Mouse (Mus musculus) hindbrain, embryonic 13.5 days (tissue): ENCODE data around the gene Snd1. TPM values are rescaled to one million over a fixed set of nuclear protein-coding genes. Genes with fewer than 3 reads are reported as not detected.

Experiments
- ATAC-seq: fragments of 200-750 bp; cut with Nextera tagmentation; 2 replicates; pipeline ENCODE4 v1.8.0; 2017; ENCODE audit warnings: moderate TSS enrichment; ENCODE audit not compliant: low FRiP score
- H3K27ac ChIP-seq: fragments of 300-500 bp; sonication (generic); 2 replicates; pipeline ENCODE4 v1.5.1; 2015; ENCODE audit warnings: inconsistent platforms, mild to moderate bottlenecking, moderate library complexity
- H3K27me3 ChIP-seq: fragments of 300-500 bp; sonication (generic); 2 replicates; pipeline ENCODE4 v1.6.1; 2015; ENCODE audit warnings: mild to moderate bottlenecking, inconsistent platforms
- H3K36me3 ChIP-seq: fragments of 300-500 bp; sonication (generic); 2 replicates; pipeline ENCODE4 v1.6.1; 2015; ENCODE audit warnings: mild to moderate bottlenecking, inconsistent platforms
- H3K4me1 ChIP-seq: fragments of 300-500 bp; sonication (generic); replicated peaks from 2 replicates; pipeline ENCODE4 v1.6.1; 2015; ENCODE audit warnings: inconsistent platforms
- H3K4me2 ChIP-seq: fragments of 300-500 bp; sonication (generic); 2 replicates; pipeline ENCODE4 v1.6.1; 2015; ENCODE audit warnings: inconsistent platforms, mild to moderate bottlenecking, moderate library complexity
- H3K4me3 ChIP-seq: fragments of 300-500 bp; sonication (generic); 2 replicates; pipeline ENCODE4 v1.5.1; 2015; ENCODE audit warnings: mild to moderate bottlenecking, inconsistent platforms
- H3K9ac ChIP-seq: fragments of 300-500 bp; sonication (generic); 2 replicates; pipeline ENCODE4 v1.6.1; 2015; ENCODE audit warnings: mild to moderate bottlenecking, inconsistent platforms
- H3K9me3 ChIP-seq: fragments of 300-500 bp; sonication (generic); 2 replicates; pipeline ENCODE4 v1.6.1; 2016; ENCODE audit warnings: inconsistent platforms
- WGBS: fragments of 180-500 bp; shearing (Covaris S2); methylation state at CpG from one replicate; pipeline ENCODE4 v1.1.7; 2015; 5-methylcytosine and 5-hydroxymethylcytosine counted together
- polyA plus RNA-seq: library from polyadenylated mRNA; unstranded; fragments of >200 nt; fragmentation: Nextera tagmentation; extraction: Ambion mirVana; gene quantifications from 2 replicates; pipeline ENCODE4 v1.2.1, GENCODE M21; 2015

Gene Snd1
- polyA plus RNA-seq, 1 experiment from 2014 or later: 81.2 TPM

DNA sequence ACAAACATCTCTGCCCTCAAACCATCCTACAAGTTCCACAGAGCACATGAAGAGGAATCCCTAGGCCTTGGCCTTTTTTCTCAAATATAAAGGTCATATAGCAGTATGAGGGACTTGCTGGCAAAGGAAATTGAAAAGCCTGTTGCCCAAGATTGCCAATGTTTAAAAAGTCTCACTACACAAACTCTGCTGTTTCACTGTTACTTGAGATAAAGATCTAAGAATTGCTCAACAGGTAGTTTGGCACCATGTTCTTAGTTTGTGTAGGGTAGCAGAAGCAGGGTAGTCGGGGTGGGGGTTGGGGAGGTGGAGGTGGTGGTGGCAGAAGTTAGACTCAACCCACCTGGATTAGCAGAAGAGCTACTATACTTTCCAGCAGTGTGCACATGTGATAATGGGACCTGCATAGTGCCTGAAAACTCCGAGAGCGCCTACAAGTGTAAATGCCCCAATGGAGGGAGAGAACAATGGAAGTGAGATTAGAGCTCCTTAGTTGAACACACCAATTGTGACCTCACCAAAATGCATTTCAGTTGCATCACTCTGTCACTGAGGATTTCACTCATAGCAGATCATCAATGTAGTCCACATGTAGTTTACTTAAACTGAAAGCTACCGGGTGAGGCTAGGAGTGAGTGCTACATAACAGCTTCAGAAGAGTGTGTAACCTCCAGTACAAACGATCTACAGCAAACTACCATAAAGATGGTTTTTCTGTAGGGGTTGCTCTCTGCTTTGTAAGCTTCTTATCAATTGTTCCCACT lies 259.1 kb downstream of the Snd1 start:
- 85% methylated on average over 5 of the region's 5 CpGs for WGBS

DNA sequence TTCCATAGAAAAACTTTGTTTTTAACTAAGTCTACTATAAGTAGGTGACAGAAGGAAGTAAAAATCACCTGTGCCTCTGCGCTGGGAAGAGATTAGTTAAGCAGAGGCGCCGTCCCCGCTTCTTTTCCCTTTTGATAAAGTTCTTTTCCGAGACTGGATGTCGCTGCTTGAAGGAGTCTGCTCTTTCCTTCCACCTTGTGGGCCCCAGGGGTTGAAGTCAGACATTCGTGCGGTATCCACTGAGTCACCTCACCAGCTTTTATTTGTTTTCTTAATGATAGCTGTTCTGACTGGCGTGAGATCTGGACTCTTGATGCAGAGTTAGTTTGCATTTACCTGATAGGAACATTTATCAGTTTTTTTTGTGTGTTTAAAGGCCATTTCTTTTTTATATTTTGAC lies 260.2 kb downstream of the Snd1 start:
- H3K27me3 ChIP-seq: no peaks in the 10 kb centered on the region
- H3K9ac ChIP-seq: no peak overlapping the region
- no peak overlapping the region for H3K4me3 ChIP-seq
- no peaks in the 10 kb centered on the region for H3K9me3 ChIP-seq
- H3K27ac ChIP-seq: no peak overlapping the region
- no peaks in the 10 kb centered on the region for H3K36me3 ChIP-seq
- no peak for ATAC-seq
- peaks cover under 1% of the 10 kb centered on the region; the same call in 1 of the 2 replicates for H3K4me1 ChIP-seq
- no peak overlapping the region for H3K4me2 ChIP-seq
- 81% methylated on average over 9 of the region's 9 CpGs for WGBS

More for the DNA sequence above, 259.1 kb downstream of the Snd1 start:
- H3K36me3 ChIP-seq: no peaks in the 10 kb centered on the region
- H3K9me3 ChIP-seq: no peaks in the 10 kb centered on the region
- no peak for ATAC-seq
- no peak overlapping the region for H3K27ac ChIP-seq
- no peaks in the 10 kb centered on the region for H3K27me3 ChIP-seq
- peaks cover 11% of the 10 kb centered on the region for H3K4me1 ChIP-seq
- no peak overlapping the region for H3K4me3 ChIP-seq
- no peak overlapping the region for H3K4me2 ChIP-seq
- H3K9ac ChIP-seq: no peak overlapping the region

DNA sequence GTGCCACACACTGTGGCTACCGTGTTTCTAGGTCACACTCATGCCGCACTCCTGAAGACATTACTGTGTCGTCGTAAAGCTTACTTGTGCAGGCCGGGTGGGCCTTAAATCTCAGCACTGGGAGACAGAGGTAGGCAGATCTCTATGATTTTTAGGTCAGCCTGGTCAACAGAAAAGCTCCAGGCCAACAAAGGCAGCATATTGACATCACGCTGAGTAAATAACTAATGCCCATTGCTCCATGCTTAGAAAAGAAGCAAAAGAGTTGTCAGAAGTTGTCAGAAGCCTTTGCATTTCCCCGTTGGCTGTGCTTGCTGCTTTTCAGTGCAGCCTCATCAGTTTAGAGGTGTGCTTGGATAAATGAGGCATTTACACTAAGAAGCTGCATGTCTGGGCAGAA lies 261.7 kb downstream of the Snd1 start:
- WGBS: 69% methylated on average over 7 of the region's 7 CpGs
- H3K4me1 ChIP-seq: no peaks in the 10 kb centered on the region
- H3K36me3 ChIP-seq: no peaks in the 10 kb centered on the region
- H3K4me2 ChIP-seq: no peak overlapping the region
- H3K27ac ChIP-seq: no peak overlapping the region
- no peak for ATAC-seq
- H3K27me3 ChIP-seq: no peaks in the 10 kb centered on the region
- no peak overlapping the region for H3K4me3 ChIP-seq
- no peak overlapping the region for H3K9ac ChIP-seq
- H3K9me3 ChIP-seq: no peaks in the 10 kb centered on the region

DNA sequence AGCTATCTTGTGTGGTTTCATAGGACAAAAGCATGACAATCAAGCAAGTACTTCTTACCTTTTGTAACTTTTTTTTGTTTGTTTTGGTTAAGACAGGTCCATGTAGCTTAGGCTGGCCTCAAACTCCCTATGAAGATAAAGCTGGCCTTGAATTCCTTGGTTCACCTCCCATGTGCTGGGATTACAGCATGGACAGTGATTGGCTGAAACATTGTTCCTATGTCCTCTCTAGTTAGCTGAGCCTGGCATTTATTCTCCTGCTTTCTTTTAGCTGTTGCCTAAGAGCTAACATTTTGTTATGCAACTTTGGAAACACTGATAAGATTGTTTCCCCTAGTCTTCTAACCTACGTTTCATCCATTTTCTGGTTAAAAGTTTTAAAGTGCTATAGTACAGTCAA lies 262.7 kb downstream of the Snd1 start:
- WGBS: 94% methylated on average over 1 of the region's 1 CpGs
- Histone ChIP-seq H3K9ac (no peak overlapping the region), H3K27ac (no peak overlapping the region), H3K4me2 (no peak overlapping the region), H3K4me1 (no peaks in the 10 kb centered on the region), H3K4me3 (no peak overlapping the region), H3K36me3 (no peaks in the 10 kb centered on the region), H3K27me3 (no peaks in the 10 kb centered on the region), H3K9me3 (no peaks in the 10 kb centered on the region)
- ATAC-seq: no peak

DNA sequence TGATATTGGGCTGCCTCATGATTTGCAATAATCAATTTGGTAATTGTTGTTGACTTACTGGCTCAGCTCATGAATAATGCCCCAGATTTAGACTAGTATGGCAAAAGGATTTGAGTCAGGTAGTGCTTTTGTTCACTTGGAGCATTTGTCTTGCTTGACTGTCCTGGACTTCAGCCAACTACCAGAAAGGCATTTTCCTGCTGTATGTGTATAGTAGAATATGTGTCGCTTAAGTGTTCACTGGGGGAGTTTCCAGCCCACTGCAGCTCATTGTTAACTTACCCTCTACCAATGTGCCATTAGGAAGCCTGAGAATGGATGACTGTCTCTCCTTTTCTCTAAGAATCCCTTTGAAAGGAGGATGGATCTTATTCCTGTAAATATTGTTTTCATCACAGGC lies 268.6 kb downstream of the Snd1 start:
- Histone ChIP-seq H3K4me3 (no peak overlapping the region), H3K27me3 (no peaks in the 10 kb centered on the region), H3K4me1 (peaks cover 30% of the 10 kb centered on the region), H3K9me3 (no peaks in the 10 kb centered on the region), H3K27ac (peak overlapping the region; percentile 40; the same call in 1 of the 2 replicates), H3K9ac (no peak overlapping the region), H3K4me2 (no peak overlapping the region), H3K36me3 (no peaks in the 10 kb centered on the region)
- 0 out of 2 replicates have a peak, but pooled peaks have one; percentile 46 for ATAC-seq
- WGBS: 27% methylated on average over 1 of the region's 1 CpGs

DNA sequence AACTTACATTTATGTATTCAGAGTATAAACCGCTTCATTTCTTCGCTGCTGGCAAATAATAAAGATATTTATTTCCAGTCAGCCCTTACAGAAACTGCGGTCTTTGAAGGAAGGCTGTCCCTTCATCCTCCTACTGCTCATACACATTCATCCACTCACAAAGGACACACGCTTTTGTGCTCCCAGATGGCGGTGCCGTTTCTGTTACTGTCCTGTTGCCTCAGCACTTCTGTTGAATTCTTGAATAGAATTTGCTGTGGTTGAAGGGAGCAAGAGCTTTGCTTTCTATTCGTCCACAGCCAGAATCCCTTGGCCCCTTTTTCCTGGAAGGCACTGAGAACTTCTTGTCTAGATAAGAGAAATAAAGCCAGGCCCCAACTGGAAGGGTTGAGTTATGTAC lies 270.9 kb downstream of the Snd1 start:
- H3K9me3 ChIP-seq: no peaks in the 10 kb centered on the region
- WGBS: 68% methylated on average over 7 of the region's 7 CpGs
- no peak overlapping the region for H3K27ac ChIP-seq
- H3K4me3 ChIP-seq: no peak overlapping the region
- no peak overlapping the region for H3K4me2 ChIP-seq
- no peaks in the 10 kb centered on the region for H3K27me3 ChIP-seq
- H3K9ac ChIP-seq: no peak overlapping the region
- no peaks in the 10 kb centered on the region for H3K36me3 ChIP-seq
- ATAC-seq: no peak
- H3K4me1 ChIP-seq: peaks cover 44% of the 10 kb centered on the region

DNA sequence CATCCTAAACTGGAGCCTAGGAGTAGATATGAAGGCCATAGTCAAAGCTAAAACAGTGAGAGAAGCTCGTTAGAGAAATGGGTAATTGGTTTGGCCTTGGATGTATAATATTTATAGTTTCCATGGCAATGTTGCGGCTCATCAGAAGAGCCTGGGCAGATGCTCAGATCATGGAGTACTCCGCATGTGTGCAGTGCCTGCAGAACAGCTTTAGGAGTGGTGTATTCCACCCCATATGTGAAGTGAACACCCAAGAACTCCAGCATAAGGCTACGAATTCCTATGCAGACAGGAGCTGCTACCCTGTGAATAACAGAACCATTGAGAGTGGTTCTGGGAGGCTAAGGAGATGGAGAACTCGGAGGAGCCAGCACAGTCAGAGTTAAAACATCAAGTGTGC lies 272.1 kb downstream of the Snd1 start:
- H3K36me3 ChIP-seq: no peaks in the 10 kb centered on the region
- no peak overlapping the region for H3K27ac ChIP-seq
- no peak overlapping the region for H3K4me3 ChIP-seq
- no peaks in the 10 kb centered on the region for H3K27me3 ChIP-seq
- H3K9ac ChIP-seq: no peak overlapping the region
- WGBS: 91% methylated on average over 5 of the region's 5 CpGs
- H3K9me3 ChIP-seq: no peaks in the 10 kb centered on the region
- no peak for ATAC-seq
- no peak overlapping the region for H3K4me2 ChIP-seq
- peaks cover 44% of the 10 kb centered on the region for H3K4me1 ChIP-seq

DNA sequence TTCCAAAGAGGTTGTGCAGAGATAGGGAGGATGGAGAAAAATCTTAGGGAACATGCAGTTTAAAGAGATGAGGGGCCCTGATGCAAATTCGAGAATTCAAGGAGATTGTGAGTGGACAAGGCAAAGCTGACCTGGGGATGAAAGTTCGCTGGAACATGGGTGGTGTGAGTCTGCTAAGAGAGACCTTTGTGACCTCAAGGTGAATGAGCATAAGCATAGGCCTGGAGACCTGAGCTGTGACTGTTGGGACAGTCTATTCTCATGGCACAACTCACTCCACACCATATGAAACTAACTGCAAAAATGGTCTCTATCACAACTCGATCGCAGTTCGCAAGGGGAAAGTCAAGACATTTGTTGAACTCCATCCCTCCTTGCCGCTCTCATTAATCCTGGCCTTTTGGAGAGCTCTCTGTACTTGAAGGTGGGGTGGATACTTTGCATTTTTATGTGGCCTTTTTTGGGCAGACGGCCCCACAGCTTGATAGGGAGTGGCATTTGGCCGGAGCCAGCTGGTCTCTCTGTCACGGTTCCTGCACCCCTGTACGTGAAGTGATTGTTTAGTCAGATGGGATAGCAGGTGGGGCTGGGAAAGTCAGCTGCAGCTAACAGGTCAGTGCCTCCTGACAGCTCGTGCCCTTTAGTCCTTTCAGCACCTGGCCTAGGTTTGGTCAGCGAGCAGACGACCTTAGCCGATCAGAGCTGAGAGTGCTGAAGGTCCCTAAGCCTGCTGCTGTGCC lies 273.2 kb downstream of the Snd1 start:
- ATAC-seq: no peak
- H3K4me3 ChIP-seq: no peak overlapping the region
- H3K27me3 ChIP-seq: no peaks in the 10 kb centered on the region
- peak overlapping the region; percentile 60 for H3K27ac ChIP-seq
- H3K9ac ChIP-seq: no peak overlapping the region
- WGBS: 59% methylated on average over 14 of the region's 14 CpGs
- H3K9me3 ChIP-seq: no peaks in the 10 kb centered on the region
- no peak overlapping the region for H3K4me2 ChIP-seq
- peaks cover 44% of the 10 kb centered on the region for H3K4me1 ChIP-seq
- no peaks in the 10 kb centered on the region for H3K36me3 ChIP-seq

DNA sequence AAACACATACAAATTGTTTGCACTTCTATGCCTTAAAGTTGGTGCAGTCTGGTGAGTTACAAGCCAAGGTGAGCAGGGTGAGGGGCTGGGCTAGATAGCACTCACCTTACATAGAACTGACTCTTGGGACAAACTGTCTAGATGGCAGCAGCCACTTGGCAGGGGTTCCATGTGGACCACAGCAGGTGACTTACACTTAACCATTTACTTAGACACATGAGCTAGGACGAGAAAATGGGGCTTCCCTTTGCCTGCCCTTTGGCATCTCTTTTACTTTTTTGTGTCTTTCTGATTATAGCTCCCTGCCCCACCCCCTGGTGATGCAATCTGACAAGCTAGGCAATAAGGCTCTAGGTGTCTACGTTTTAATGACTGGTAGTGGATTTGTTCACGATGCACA lies 274.3 kb downstream of the Snd1 start:
- 0 out of 2 replicates have a peak overlapping the region, but pooled peaks have one; percentile 5 for H3K27ac ChIP-seq
- WGBS: 75% methylated on average over 3 of the region's 3 CpGs
- ATAC-seq: no peak

DNA sequence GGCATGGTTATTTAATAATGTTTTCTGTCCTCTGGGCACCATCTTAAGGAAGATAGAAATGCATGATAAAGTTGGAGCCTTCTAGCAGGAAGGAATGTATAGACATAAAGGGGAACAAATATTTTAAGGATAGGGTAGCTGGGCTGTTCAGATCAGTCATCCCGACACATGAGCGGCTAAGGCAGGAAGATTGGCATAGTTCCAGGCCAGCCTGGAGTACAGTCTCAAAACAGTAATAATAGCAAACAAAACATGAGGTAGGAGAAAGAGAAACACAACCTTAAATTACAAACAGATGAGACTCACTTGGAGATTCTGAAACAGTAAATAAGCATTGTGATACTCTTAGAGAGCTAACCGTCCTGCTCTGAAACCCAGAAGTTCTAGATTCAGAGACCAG lies 276.2 kb downstream of the Snd1 start:
- no peak overlapping the region for H3K9ac ChIP-seq
- H3K4me1 ChIP-seq: peaks cover 47% of the 10 kb centered on the region
- no peaks in the 10 kb centered on the region for H3K9me3 ChIP-seq
- H3K4me3 ChIP-seq: no peak overlapping the region
- H3K27me3 ChIP-seq: no peaks in the 10 kb centered on the region
- WGBS: 80% methylated on average over 3 of the region's 3 CpGs
- H3K4me2 ChIP-seq: no peak overlapping the region
- H3K36me3 ChIP-seq: no peaks in the 10 kb centered on the region
- no peak for ATAC-seq
- no peak overlapping the region for H3K27ac ChIP-seq

More for the DNA sequence above, 274.3 kb downstream of the Snd1 start:
- no peaks in the 10 kb centered on the region for H3K9me3 ChIP-seq
- H3K4me3 ChIP-seq: no peak overlapping the region
- H3K4me1 ChIP-seq: peaks cover 41% of the 10 kb centered on the region
- H3K36me3 ChIP-seq: no peaks in the 10 kb centered on the region
- no peak overlapping the region for H3K9ac ChIP-seq
- no peaks in the 10 kb centered on the region for H3K27me3 ChIP-seq
- H3K4me2 ChIP-seq: no peak overlapping the region

DNA sequence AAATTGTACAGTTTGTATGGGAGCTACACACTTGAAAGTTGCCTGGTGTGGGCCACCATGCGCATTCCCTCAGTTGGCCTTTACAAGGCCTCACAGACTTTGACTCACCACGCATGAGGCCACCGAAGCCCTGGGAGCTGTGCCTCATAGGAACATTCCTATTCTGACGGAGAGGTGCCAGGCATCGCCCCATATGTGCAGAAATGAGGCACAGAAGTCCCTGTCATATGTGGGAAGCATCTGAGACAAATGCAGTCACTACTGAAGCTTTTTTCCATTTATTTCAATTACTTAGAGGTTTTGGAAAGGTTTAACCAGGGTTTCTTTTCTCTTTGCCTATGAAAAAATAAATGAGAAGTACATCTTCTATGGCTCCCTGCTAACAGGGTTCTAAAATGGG lies 278.3 kb downstream of the Snd1 start:
- H3K4me2 ChIP-seq: no peak overlapping the region
- H3K27me3 ChIP-seq: no peaks in the 10 kb centered on the region
- no peak overlapping the region for H3K4me3 ChIP-seq
- no peak for ATAC-seq
- WGBS: 91% methylated on average over 5 of the region's 5 CpGs
- no peak overlapping the region for H3K27ac ChIP-seq
- peaks cover 48% of the 10 kb centered on the region for H3K4me1 ChIP-seq
- H3K9me3 ChIP-seq: no peaks in the 10 kb centered on the region
- no peaks in the 10 kb centered on the region for H3K36me3 ChIP-seq
- H3K9ac ChIP-seq: no peak overlapping the region

DNA sequence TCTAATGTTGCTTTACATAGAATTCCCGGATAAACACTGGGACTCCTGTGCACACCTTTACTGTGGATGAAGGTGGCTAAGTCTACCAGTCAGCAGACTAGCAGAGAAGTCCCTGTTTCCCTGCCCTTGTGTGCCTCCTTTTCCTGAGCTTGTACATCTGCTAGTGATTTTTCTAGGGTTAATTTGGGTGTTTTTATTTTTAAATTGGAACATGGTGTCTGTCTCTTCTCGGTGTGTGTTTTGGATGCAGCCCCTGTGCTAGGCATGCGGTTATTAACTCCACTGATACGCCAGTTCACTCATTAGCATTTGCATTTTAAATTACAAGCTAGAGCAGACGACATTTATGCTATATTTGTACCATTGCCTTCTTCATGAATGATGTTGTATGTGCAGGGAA lies 278.7 kb downstream of the Snd1 start:
- ATAC-seq: no peak
- H3K9ac ChIP-seq: no peak overlapping the region
- no peak overlapping the region for H3K4me3 ChIP-seq
- H3K27ac ChIP-seq: peak overlapping the region; percentile 66
- H3K27me3 ChIP-seq: no peaks in the 10 kb centered on the region
- H3K36me3 ChIP-seq: no peaks in the 10 kb centered on the region
- no peaks in the 10 kb centered on the region for H3K9me3 ChIP-seq
- peaks cover 43% of the 10 kb centered on the region for H3K4me1 ChIP-seq
- no peak overlapping the region for H3K4me2 ChIP-seq
- WGBS: 67% methylated on average over 5 of the region's 5 CpGs
